Mouse (Mus musculus): Measurements from ENCODE around the gene Gm4787. TPM values are rescaled to one million over a fixed set of nuclear protein-coding genes. Genes with fewer than 3 reads are reported as not detected.
A peak's percentile ranks its signal among the peaks of the same experiment; 100 is the strongest.
"Not testable (repeated sequence)": the region's sequence is repeated elsewhere in the genome, so short reads cannot be mapped to it uniquely, and the experiment has no call there.

Gm4787 gene
- 0.22 and 0.28 TPM in 2 replicates for polyA plus RNA-seq (2012; rRNA removed)

GRCm38 (mm10) chr12:81379364-81379763, at the start of gene Gm4787:
TSS of gene Gm4787 (minus strand) at chr12:81379464.
- DNase-seq; H3K4me1 ChIP-seq (ENCODE audit: control insufficient read depth, insufficient read depth, low read length); H3K4me3 ChIP-seq (replicated peaks; ENCODE audit: extremely low read depth, low read depth, low read length): not testable (repeated sequence)
- WGBS, result 94% methylated on average over 1 of the region's 1 CpGs

DNA sequence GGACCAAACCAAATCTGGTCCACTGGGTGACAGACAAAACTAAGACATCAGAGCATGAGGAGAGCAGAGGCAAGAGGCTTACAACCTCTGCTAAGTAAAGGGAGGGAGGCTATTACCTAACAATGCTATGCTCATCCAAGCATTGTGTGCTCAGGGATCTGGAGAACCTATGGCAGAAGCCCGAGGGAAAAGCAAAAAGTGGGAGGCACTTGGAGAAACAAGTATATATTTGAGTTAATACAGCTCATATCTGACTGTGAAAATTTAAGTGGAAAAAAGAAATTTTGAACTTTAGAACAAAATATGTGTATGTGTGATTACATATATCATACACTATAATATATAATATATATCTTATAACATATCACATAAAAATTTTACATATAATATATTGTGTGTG, 42.6 kb upstream of the Gm4787 start, which contains the start of gene Adam4:
Gene Adam4, minus strand, starts transcription at position 101 of the 400 bp plus-strand sequence.
- Histone ChIP-seq H3K4me1 (ENCODE audit: control insufficient read depth, insufficient read depth, low read length) (no peaks in the 10 kb centered on the region), H3K4me3 (replicated peaks; ENCODE audit: extremely low read depth, low read depth, low read length) (no peak within 1 kb of the TSS)
- DNase-seq, result no peak
- 91% methylated on average over 1 of the region's 1 CpGs for WGBS
- TF ChIP-seq CTCF (IDR thresholded peaks at IDR 0.05; ENCODE audit: insufficient read depth, low read length), result no peak
- TF ChIP-seq POLR2A (IDR thresholded peaks at IDR 0.05; ENCODE audit: borderline replicate concordance, extremely low read depth, low read depth, low read length), result no peak

DNA sequence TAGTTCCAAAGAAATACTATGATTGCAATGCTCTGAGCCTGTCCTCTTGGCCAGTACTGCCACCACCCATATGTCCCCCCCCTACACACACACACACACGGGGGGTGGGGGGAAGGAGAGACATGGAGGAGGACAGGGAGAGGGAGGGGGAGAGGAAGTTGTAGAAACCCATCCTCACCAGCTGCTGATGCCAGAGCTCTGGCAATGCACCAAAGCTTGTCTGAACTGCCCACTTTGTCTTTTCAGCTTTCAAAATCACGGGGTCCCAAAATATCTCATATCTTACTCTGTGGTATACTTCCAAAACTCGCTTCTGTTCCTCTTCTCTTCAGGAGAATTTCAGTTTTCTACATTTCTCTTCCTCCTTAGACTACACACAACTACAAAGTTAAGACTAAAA, 33.9 kb upstream of the Gm4787 start:
- TF ChIP-seq CTCF (IDR thresholded peaks at IDR 0.05; ENCODE audit: insufficient read depth, low read length) (no peak), POLR2A (IDR thresholded peaks at IDR 0.05; ENCODE audit: borderline replicate concordance, extremely low read depth, low read depth, low read length) (no peak)
- Histone ChIP-seq H3K4me1 (ENCODE audit: control insufficient read depth, insufficient read depth, low read length) (no peaks in the 10 kb centered on the region), H3K4me3 (replicated peaks; ENCODE audit: extremely low read depth, low read depth, low read length) (no peak overlapping the region)
- 66% methylated on average over 3 of the region's 3 CpGs for WGBS
- DNase-seq, result no peak

DNA sequence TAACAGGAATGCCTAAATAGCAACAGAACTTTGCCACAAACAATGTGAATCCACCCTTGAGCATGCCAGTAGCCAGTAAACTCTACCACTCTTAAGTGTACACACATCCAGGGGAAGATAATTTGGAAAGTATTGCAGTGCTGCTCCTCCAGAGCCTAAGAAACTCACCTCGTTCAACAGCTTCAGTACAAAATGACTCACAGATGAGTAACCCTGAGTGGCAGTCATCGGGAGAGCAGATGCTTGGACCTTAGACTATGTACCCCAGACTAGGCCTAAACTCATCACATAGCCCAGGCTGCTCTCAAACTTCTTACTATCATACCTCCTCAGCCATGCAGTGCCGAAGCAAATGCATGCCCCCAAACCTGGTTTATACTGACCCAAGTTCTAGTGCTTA, 29.7 kb upstream of the Gm4787 start:
- H3K4me3 ChIP-seq (replicated peaks; ENCODE audit: extremely low read depth, low read depth, low read length), result no peak overlapping the region
- no peak for DNase-seq
- no peak for TF ChIP-seq POLR2A (IDR thresholded peaks at IDR 0.05; ENCODE audit: borderline replicate concordance, extremely low read depth, low read depth, low read length)
- TF ChIP-seq CTCF (IDR thresholded peaks at IDR 0.05; ENCODE audit: insufficient read depth, low read length), result no peak
- WGBS, result 85% methylated on average over 3 of the region's 3 CpGs
- H3K4me1 ChIP-seq (ENCODE audit: control insufficient read depth, insufficient read depth, low read length), result no peaks in the 10 kb centered on the region

DNA sequence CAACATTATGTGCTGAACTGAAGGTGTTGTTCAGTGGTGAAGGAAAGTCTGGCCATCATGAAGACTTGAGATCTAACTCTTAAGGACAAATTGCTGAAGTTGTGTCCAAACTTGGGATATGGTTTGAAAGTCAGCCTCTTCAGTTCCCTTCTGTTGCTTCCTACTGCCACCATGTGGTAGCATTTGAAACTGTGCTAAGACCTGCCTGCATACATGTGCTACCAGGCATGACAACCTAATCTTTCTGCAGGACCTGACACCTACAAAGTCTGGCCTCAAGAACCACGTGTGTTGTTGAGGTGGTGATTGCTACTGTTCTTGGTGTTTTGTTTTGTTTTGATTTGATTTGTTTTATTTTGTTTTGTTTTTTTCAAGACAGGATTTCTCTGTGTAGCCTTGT, 22.9 kb upstream of the Gm4787 start:
- 8% methylated on average over 1 of the region's 1 CpGs for WGBS

GRCm38 (mm10) chr12:81333841-81334240, 45.4 kb downstream of the Gm4787 start:
- WGBS, result 75% methylated on average over 5 of the region's 5 CpGs
- no peak for DNase-seq
- TF ChIP-seq POLR2A (IDR thresholded peaks at IDR 0.05; ENCODE audit: borderline replicate concordance, extremely low read depth, low read depth, low read length) (no peak), CTCF (IDR thresholded peaks at IDR 0.05; ENCODE audit: insufficient read depth, low read length) (no peak)
- Histone ChIP-seq H3K4me1 (ENCODE audit: control insufficient read depth, insufficient read depth, low read length) (no peaks in the 10 kb centered on the region), H3K4me3 (replicated peaks; ENCODE audit: extremely low read depth, low read depth, low read length) (no peak overlapping the region)

More for the DNA sequence above, 22.9 kb upstream of the Gm4787 start:
- no peaks in the 10 kb centered on the region for H3K4me1 ChIP-seq (ENCODE audit: control insufficient read depth, insufficient read depth, low read length)
- DNase-seq, result peak; percentile 11
- peak; percentile 19; the same call in 1 of the 2 replicates for TF ChIP-seq CTCF (IDR thresholded peaks at IDR 0.05; ENCODE audit: insufficient read depth, low read length)
- TF ChIP-seq POLR2A (IDR thresholded peaks at IDR 0.05; ENCODE audit: borderline replicate concordance, extremely low read depth, low read depth, low read length), result no peak
- H3K4me3 ChIP-seq (replicated peaks; ENCODE audit: extremely low read depth, low read depth, low read length), result no peak overlapping the region

DNA sequence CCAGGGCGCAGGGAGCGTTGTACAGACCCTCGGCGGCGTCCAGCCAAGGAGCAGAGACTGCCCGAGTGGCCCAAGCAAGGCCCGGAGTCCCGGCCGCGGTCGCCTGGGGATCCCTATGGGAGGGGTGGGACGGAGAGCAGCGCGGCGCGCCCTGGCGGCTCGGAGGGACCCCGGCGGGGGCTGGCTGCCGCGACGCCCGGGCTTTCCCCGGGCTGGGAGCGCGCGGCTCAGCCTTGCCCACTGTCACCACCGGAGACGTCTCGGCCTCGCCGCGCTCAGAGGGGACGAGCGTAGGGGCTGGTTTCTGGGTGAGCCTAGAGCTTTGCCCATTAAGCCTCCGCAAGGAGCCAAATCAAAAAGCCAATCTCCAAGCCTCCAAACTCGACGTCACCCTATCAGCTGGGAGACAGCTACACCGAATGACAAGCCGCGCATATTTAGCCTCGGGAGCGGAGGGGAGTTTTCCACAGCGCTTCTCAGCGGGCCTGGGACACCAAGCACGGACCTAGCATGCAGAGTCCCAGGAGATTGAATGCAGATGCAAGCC, 46.3 kb downstream of the Gm4787 start, which contains the start of gene Slc8a3:
Gene Slc8a3, minus strand, starts transcription at position 306 of the 547 bp plus-strand sequence.
- TF ChIP-seq CTCF (IDR thresholded peaks at IDR 0.05; ENCODE audit: insufficient read depth, low read length) (no peak), POLR2A (IDR thresholded peaks at IDR 0.05; ENCODE audit: borderline replicate concordance, extremely low read depth, low read depth, low read length) (no peak)
- Histone ChIP-seq H3K4me1 (ENCODE audit: control insufficient read depth, insufficient read depth, low read length) (no peaks in the 10 kb centered on the region), H3K4me3 (replicated peaks; ENCODE audit: extremely low read depth, low read depth, low read length) (peak within 1 kb of the TSS; percentile 19)
- no peak for DNase-seq
- 2% methylated on average over 47 of the region's 47 CpGs for WGBS

DNA sequence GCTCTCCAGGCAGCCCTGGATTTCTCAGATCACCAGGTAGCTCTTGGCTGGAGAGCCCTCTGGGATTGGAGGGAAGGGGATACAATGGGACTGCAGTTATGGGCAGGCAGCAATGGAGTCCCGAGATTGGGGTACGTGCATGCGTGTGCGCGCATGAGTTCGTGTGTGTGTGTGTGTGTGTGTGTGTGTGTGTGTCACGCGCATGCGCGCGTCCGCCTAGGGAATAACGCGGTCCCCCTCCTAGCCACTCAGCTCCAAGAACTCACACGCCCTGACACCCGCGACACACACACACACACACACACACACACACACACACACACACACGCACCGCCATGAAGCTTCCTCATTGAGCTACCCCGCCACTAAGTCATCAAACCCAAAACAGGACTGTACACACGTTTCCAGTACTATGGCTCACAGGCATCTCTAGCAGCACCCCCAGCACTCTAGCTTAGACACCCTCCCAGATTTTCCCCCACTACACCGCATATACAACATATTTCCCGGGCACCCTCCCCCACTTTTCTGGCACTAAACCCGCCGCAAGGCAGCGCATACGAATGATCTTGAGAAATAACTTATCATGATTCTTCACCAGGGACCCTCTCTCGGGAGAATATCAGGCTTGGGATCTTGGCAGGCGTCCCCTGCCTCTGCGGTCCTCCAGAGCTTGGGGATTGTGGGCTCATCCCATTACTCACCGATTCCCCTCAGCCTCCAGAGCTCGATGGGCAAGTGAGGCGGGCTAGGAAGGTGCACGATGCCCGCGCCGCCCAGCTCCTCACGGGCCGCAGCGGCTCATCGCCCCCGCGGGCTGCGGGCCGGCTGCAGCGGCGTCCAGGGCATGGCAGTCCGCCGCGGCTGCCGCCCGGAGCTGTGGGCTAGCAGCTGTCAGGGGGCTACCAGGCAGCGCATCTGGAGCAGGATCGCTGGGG, 47.1 kb downstream of the Gm4787 start:
- TF ChIP-seq POLR2A (IDR thresholded peaks at IDR 0.05; ENCODE audit: borderline replicate concordance, extremely low read depth, low read depth, low read length), result no peak
- no peak for TF ChIP-seq CTCF (IDR thresholded peaks at IDR 0.05; ENCODE audit: insufficient read depth, low read length)
- no peak for DNase-seq
- H3K4me1 ChIP-seq (ENCODE audit: control insufficient read depth, insufficient read depth, low read length), result no peaks in the 10 kb centered on the region
- H3K4me3 ChIP-seq (replicated peaks; ENCODE audit: extremely low read depth, low read depth, low read length), result peak overlapping the region; percentile 14
- WGBS, result 1% methylated on average over 52 of the region's 54 CpGs

DNA sequence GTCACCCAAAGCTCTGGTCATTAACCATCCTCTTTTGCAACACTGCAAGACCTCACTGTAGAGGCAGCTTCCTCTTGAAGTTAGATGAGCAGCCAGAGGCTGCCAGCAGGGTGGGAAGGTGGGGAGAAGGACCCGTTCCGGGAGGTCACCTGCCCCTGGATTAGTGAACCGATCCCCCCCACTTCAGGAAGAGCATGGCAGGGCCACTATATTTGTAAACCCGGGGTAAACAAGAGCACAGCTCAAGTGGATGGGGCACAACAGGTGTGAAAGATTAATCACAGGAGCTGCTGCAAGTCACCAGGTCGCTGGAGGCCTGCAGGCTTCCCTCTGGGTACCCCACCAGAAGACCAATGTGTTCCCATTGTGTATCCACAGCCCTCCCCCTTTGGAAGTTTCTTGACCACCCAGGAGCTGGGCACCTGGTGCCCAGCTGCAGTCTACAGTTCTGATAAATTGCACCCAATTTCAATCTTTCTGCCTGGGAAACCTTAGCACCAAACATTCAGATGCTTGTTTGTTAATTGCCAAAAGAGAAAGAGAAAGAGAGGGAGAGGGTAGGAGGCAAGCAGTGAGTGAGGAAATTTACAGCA, 48.1 kb downstream of the Gm4787 start:
- no peak for TF ChIP-seq CTCF (IDR thresholded peaks at IDR 0.05; ENCODE audit: insufficient read depth, low read length)
- TF ChIP-seq POLR2A (IDR thresholded peaks at IDR 0.05; ENCODE audit: borderline replicate concordance, extremely low read depth, low read depth, low read length), result no peak
- Histone ChIP-seq H3K4me1 (ENCODE audit: control insufficient read depth, insufficient read depth, low read length) (no peaks in the 10 kb centered on the region), H3K4me3 (replicated peaks; ENCODE audit: extremely low read depth, low read depth, low read length) (no peak overlapping the region)
- WGBS, result 36% methylated on average over 5 of the region's 5 CpGs
- no peak for DNase-seq

Other genes with a start within 250 kb of the Gm4787 start
- 0.61 and 0.77 TPM in 2 replicates for gene Slc8a3, start 46.3 kb downstream of the Gm4787 start, polyA plus RNA-seq (2012; rRNA removed)
- gene Adam4, start 42.5 kb upstream of the Gm4787 start, polyA plus RNA-seq (2012; rRNA removed), result 0.17 and 0.21 TPM in 2 replicates
- gene Cox16, start 105.7 kb upstream of the Gm4787 start, polyA plus RNA-seq (2012; rRNA removed), result 50.6 and 59.0 TPM in 2 replicates
- 13.1 and 14.7 TPM in 2 replicates for gene Gm20498, start 153.4 kb upstream of the Gm4787 start, polyA plus RNA-seq (2012; rRNA removed)
- gene Synj2bp, start 153.4 kb upstream of the Gm4787 start, polyA plus RNA-seq (2012; rRNA removed), result 19.1 and 27.1 TPM in 2 replicates
- not detected in 2 replicates for gene Adam21, start 189.0 kb upstream of the Gm4787 start, polyA plus RNA-seq (2012; rRNA removed)
- 3.7 and 8.4 TPM in 2 replicates for gene Med6, start 215.5 kb upstream of the Gm4787 start, polyA plus RNA-seq (2012; rRNA removed)